In the genomic region with DNA sequence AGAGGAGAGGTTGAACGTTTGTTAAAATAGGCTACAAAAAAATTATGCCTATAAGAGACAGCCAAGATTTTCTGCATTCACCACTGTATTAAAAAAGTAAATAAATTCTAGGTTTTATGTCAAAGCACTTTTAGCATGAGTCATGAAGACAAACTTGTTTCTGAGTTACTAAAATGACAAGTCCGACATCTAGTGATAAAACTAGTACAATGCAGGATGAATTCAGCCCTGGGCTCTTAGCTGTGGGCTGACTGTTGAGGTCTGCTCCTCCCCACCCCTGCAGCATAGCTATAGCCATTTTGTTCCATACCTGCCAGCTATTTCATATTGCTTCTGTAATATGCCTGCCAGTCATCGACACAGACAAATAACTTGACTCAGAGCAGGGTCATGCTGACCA, we compare ENCODE assay signal across 24 mouse cellular contexts. TPM values are rescaled to one million over a fixed set of nuclear protein-coding genes. Genes with fewer than 3 reads are reported as not detected.
DNase-seq lines count a peak whose midpoint lies in the region; ATAC-seq and TF ChIP-seq lines count a peak whose summit lies in the region.
"Had no signal": no experiment of that assay in that cellular context is flagged by ENCODE, and none has a peak within 500 bp of the region (broad histone marks: within the 10 kb centered on the region; RNA-seq: fewer than 3 reads in every experiment).

No protein-coding gene starts in this region.

- DNase-seq in heart, adult 2 months: no peak
- DNase-seq in heart, adult 18-20 months: no peak
- DNase-seq in 416B (ENCODE audit: low read depth): peak; percentile 35
- peak; percentile 70 for DNase-seq in NIH3T3 (ENCODE audit: low read depth)
- no peak for DNase-seq in stomach, postnatal 0 days (ENCODE audit: low spot score)
- no peak for DNase-seq in ovary, postnatal 10 days (ENCODE audit: low spot score)
- no peak for DNase-seq in kidney, adult 8-10 months
- DNase-seq: adrenal gland, adult 8-10 months; adrenal gland, postnatal 36 days; cerebellum, adult 2 months; cerebellum, postnatal 10 days; embryo, embryonic 11 days; gastrocnemius, adult 2 months; gastrocnemius, postnatal 25 days; heart, postnatal 10 days; heart, postnatal 4 days had no signal

- TF ChIP-seq EP300 in heart, adult 2 months (IDR thresholded peaks at IDR 0.05; ENCODE audit: insufficient read depth, low read depth, low read length): no peak
- no peak for TF ChIP-seq EP300 in stomach, postnatal 0 days (optimal IDR thresholded peaks at IDR 0.05)

- H3K27me3 ChIP-seq in heart, adult 2 months (ENCODE audit: control insufficient read depth, insufficient read depth, low read length): no peaks in the 10 kb centered on the region
- no peaks in the 10 kb centered on the region for H3K27me3 ChIP-seq in stomach, postnatal 0 days (ENCODE audit: control insufficient read depth, insufficient read depth, low read length)
- H3K27me3 ChIP-seq: embryonic facial prominence, embryonic 15.5 days; hindbrain, embryonic 12.5 days had no signal

- peak; percentile 38 for TF ChIP-seq CTCF in heart, adult 2 months (IDR thresholded peaks at IDR 0.05)
- TF ChIP-seq CTCF in stomach, postnatal 0 days (IDR thresholded peaks at IDR 0.05; ENCODE audit: low read depth): 0 out of 2 replicates have a peak, but pooled peaks have one; percentile 8

- H3K27ac ChIP-seq in heart, adult 2 months: no peak overlapping the region
- H3K27ac ChIP-seq in stomach, postnatal 0 days (replicated peaks): no peak overlapping the region
- H3K27ac ChIP-seq: embryonic facial prominence, embryonic 15.5 days; forebrain, embryonic 10.5 days; gastrocnemius, adult 2 months; heart, embryonic 10.5 days; hindbrain, embryonic 12.5 days had no signal

- H3K79me2 ChIP-seq in heart, adult 2 months (replicated peaks; ENCODE audit: control insufficient read depth, insufficient read depth, low read length): no peaks in the 10 kb centered on the region

- no peaks in the 10 kb centered on the region for H3K9me3 ChIP-seq in stomach, postnatal 0 days (ENCODE audit: control insufficient read depth, low read length)
- H3K9me3 ChIP-seq: embryonic facial prominence, embryonic 15.5 days had no signal

- no peak overlapping the region for H3K4me2 ChIP-seq in stomach, postnatal 0 days (replicated peaks; ENCODE audit: low read depth)
- H3K4me2 ChIP-seq: embryonic facial prominence, embryonic 15.5 days; hindbrain, embryonic 12.5 days had no signal

- no peak for TF ChIP-seq POLR2A in heart, adult 2 months (IDR thresholded peaks at IDR 0.05; ENCODE audit: insufficient read depth, low read depth, low read length)

- no peak overlapping the region for H3K4me3 ChIP-seq in heart, adult 2 months
- no peak overlapping the region for H3K4me3 ChIP-seq in stomach, postnatal 0 days (ENCODE audit: low read depth, low read length)
- H3K4me3 ChIP-seq: embryonic facial prominence, embryonic 15.5 days; erythroblast, embryonic 14.5 days; forebrain, embryonic 10.5 days; gastrocnemius, adult 2 months; heart, embryonic 10.5 days; hindbrain, embryonic 12.5 days had no signal

- 65% methylated on average over 3 of the region's 3 CpGs for WGBS in heart, adult 2 months
- 52% methylated on average over 3 of the region's 3 CpGs for WGBS in stomach, postnatal 0 days

- ATAC-seq in stomach, postnatal 0 days (ENCODE audit: low FRiP score, low TSS enrichment): no peak
- ATAC-seq: forebrain, embryonic 14.5 days; hindbrain, embryonic 16.5 days; inflammation-experienced regulatory T-cells, adult 6 months had no signal

- intact Hi-C loops in heart, adult 2 months (cut with DNase I): no loop called here

- H3K4me1 ChIP-seq in heart, adult 2 months (ENCODE audit: control insufficient read depth, insufficient read depth, low read length): no peaks in the 10 kb centered on the region
- no peaks in the 10 kb centered on the region for H3K4me1 ChIP-seq in stomach, postnatal 0 days (replicated peaks; ENCODE audit: control insufficient read depth, insufficient read depth)
- H3K4me1 ChIP-seq: embryonic facial prominence, embryonic 15.5 days; forebrain, embryonic 10.5 days; heart, embryonic 10.5 days; hindbrain, embryonic 12.5 days had no signal

- H3K36me3 ChIP-seq in heart, adult 2 months (ENCODE audit: control insufficient read depth, insufficient read depth, low read length): no peaks in the 10 kb centered on the region
- H3K36me3 ChIP-seq in stomach, postnatal 0 days (ENCODE audit: control insufficient read depth, insufficient read depth, low read length): no peaks in the 10 kb centered on the region
- H3K36me3 ChIP-seq: embryonic facial prominence, embryonic 15.5 days; forebrain, embryonic 10.5 days; heart, embryonic 10.5 days; hindbrain, embryonic 12.5 days had no signal

- H3K9ac ChIP-seq in heart, adult 2 months (ENCODE audit: low read depth, low read length): no peak overlapping the region
- H3K9ac ChIP-seq in stomach, postnatal 0 days (ENCODE audit: low read length): no peak overlapping the region
- H3K9ac ChIP-seq: embryonic facial prominence, embryonic 15.5 days; hindbrain, embryonic 12.5 days had no signal

RNA-seq across cellular contexts. Expression of a gene that starts 34.1 kb away (rescaled TPM):
- total RNA-seq in heart, adult 2 months (2021): 1 to 10 TPM; 2.1 to 2.4 TPM
- polyA plus RNA-seq in heart, adult 2 months (2012; rRNA removed): 0.35 and 1.3 TPM in 2 replicates
- 1 to 10 TPM; 2.1 to 2.2 TPM for total RNA-seq in heart, adult 18-20 months (2021)
- polyA plus RNA-seq in stomach, postnatal 0 days (2015; fragmentation: Nextera tagmentation; extraction: Ambion mirVana): 1.5 and 1.9 TPM in 2 replicates

RNA-seq across cellular contexts. Expression of a gene that starts 49.5 kb away (rescaled TPM):
- 1 to 10 TPM; 2.7 to 3.7 TPM for total RNA-seq in heart, adult 2 months (2021)
- 1.2 and 3.0 TPM in 2 replicates for polyA plus RNA-seq in heart, adult 2 months (2012; rRNA removed)
- 1 to 10 TPM; 3.2 to 3.5 TPM for total RNA-seq in heart, adult 18-20 months (2021)
- 10.4 and 11.1 TPM in 2 replicates for polyA plus RNA-seq in stomach, postnatal 0 days (2015; fragmentation: Nextera tagmentation; extraction: Ambion mirVana)

Comparison
In these comparisons a context has a peak if more than half of its experiments do, and no peak if none do; other contexts are left out.
1. DNase-seq: peak in 416B (single experiment) and NIH3T3 (single experiment); none in heart, adult 2 months (0 of 2), heart, adult 18-20 months (0 of 2), stomach, postnatal 0 days (single experiment), ovary, postnatal 10 days (single experiment) and kidney, adult 8-10 months (0 of 2).